Mouse (Mus musculus) neural tube, embryonic 12.5 days (tissue): ENCODE measurements around the gene Unc13d. TPM values are rescaled to one million over a fixed set of nuclear protein-coding genes. Genes with fewer than 3 reads are reported as not detected.

Experiments
- ATAC-seq: fragments of 200-750 bp; cut with Nextera tagmentation; 2 replicates; pipeline ENCODE4 v1.8.0; 2017; ENCODE audit warnings: low read depth, mild to moderate bottlenecking, moderate TSS enrichment, moderate library complexity; ENCODE audit not compliant: low FRiP score
- H3K27ac ChIP-seq: fragments of 300-500 bp; sonication (generic); 2 replicates; pipeline ENCODE4 v1.5.1; 2016
- H3K27me3 ChIP-seq: fragments of 300-500 bp; sonication (generic); replicated peaks from 2 replicates; pipeline ENCODE4 v1.6.1; 2016; ENCODE audit warnings: mild to moderate bottlenecking
- H3K36me3 ChIP-seq: fragments of 300-500 bp; sonication (generic); 2 replicates; pipeline ENCODE4 v1.6.1; 2016; ENCODE audit warnings: mild to moderate bottlenecking
- H3K4me1 ChIP-seq: fragments of 300-500 bp; sonication (generic); 2 replicates; pipeline ENCODE4 v1.6.1; 2016
- H3K4me2 ChIP-seq: fragments of 300-500 bp; sonication (generic); replicated peaks from 2 replicates; pipeline ENCODE4 v1.6.1; 2016; ENCODE audit warnings: mild to moderate bottlenecking
- H3K4me3 ChIP-seq: fragments of 300-500 bp; sonication (generic); 2 replicates; pipeline ENCODE4 v1.5.1; 2016
- H3K9ac ChIP-seq: fragments of 300-500 bp; sonication (generic); 2 replicates; pipeline ENCODE4 v1.6.1; 2016; ENCODE audit warnings: mild to moderate bottlenecking
- H3K9me3 ChIP-seq: fragments of 300-500 bp; sonication (generic); 2 replicates; pipeline ENCODE4 v1.6.1; 2016; ENCODE audit warnings: mild to moderate bottlenecking
- WGBS: fragments of 180-500 bp; shearing (Covaris S2); methylation state at CpG from one replicate; pipeline ENCODE4 v1.1.7; 2016; 5-methylcytosine and 5-hydroxymethylcytosine counted together
- polyA plus RNA-seq: library from polyadenylated mRNA; unstranded; fragments of >200 nt; fragmentation: Nextera tagmentation; extraction: Ambion mirVana; gene quantifications from 2 replicates; pipeline ENCODE4 v1.2.1, GENCODE M21; 2016

Unc13d gene
- polyA plus RNA-seq, 1 experiment from 2014 or later, result 1.7 TPM

DNA sequence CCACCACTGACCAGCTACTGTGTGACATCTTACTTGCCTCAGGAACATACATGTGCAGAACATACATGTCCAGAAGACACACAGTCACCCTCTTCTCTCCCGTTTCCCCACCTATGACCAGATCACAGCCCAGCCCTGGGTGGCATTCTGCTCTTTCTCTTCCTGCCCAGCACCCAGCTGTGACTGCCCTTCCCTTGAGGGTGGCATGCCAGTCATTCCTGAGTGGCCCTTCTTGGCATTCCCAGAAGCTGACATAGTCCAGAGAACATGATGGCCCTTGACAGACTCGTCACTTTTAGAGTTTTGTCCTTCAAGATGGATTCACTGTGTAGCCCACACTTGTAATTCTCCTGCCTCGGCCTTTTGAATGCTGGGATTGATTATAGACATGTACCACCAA is 5.2 kb downstream of the Unc13d start:
- no peak overlapping the region for H3K4me3 ChIP-seq
- H3K27ac ChIP-seq, result no peak overlapping the region
- peaks cover 4% of the 10 kb centered on the region for H3K4me1 ChIP-seq
- no peak overlapping the region for H3K4me2 ChIP-seq
- H3K27me3 ChIP-seq, result no peaks in the 10 kb centered on the region
- WGBS, result 83% methylated on average over 3 of the region's 3 CpGs
- no peak for ATAC-seq
- H3K36me3 ChIP-seq, result no peaks in the 10 kb centered on the region
- no peaks in the 10 kb centered on the region for H3K9me3 ChIP-seq
- H3K9ac ChIP-seq, result no peak overlapping the region

DNA sequence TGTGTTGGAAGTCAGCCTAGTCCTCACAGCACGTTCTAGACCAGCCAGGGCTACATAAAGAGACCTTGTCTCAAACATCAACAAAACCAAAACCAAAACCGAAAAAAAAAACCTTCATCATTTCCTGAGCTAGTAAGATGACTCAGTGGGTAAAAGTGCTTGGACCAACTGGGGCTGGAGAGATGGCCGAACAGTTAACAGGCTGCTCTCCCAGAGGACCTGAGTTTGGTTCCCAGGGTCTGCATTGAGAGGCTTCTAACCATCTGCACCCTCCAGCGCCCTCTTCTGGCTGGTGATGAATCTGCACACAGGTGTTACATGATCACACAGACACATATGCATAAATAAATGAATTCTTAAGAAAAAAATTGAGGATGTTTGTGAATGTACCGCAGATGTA is 6.3 kb downstream of the Unc13d start:
- Histone ChIP-seq H3K4me1 (no peaks in the 10 kb centered on the region), H3K9me3 (no peaks in the 10 kb centered on the region), H3K27ac (no peak overlapping the region), H3K4me3 (no peak overlapping the region), H3K4me2 (no peak overlapping the region), H3K9ac (no peak overlapping the region), H3K36me3 (no peaks in the 10 kb centered on the region), H3K27me3 (no peaks in the 10 kb centered on the region)
- WGBS, result 65% methylated on average over 5 of the region's 5 CpGs
- no peak for ATAC-seq

DNA sequence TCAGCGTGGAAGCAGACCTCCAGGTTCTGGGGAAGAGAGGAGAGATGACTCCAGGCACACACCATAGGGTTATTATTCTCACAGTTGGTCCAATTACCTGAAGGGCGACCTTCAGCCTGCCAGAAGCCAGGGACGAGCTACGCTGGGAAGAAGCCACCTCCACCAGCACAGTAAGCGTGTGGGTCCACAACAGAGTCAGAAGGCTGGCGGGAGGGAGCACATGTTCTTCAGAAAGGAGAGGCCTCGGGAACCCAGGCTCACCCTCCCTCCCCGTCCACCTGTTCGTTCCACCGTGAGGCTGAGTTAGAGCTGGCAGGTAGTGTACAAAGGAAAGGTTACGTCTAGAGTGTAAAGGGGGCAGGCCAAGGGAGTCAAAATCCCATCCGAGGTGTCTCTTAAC is 12.4 kb downstream of the Unc13d start:
- ATAC-seq, result no peak
- Histone ChIP-seq H3K9ac (no peak overlapping the region), H3K27me3 (no peaks in the 10 kb centered on the region), H3K9me3 (no peaks in the 10 kb centered on the region), H3K27ac (no peak overlapping the region), H3K36me3 (peaks cover 28% of the 10 kb centered on the region), H3K4me1 (no peaks in the 10 kb centered on the region), H3K4me3 (no peak overlapping the region), H3K4me2 (no peak overlapping the region)
- 91% methylated on average over 12 of the region's 12 CpGs for WGBS

DNA sequence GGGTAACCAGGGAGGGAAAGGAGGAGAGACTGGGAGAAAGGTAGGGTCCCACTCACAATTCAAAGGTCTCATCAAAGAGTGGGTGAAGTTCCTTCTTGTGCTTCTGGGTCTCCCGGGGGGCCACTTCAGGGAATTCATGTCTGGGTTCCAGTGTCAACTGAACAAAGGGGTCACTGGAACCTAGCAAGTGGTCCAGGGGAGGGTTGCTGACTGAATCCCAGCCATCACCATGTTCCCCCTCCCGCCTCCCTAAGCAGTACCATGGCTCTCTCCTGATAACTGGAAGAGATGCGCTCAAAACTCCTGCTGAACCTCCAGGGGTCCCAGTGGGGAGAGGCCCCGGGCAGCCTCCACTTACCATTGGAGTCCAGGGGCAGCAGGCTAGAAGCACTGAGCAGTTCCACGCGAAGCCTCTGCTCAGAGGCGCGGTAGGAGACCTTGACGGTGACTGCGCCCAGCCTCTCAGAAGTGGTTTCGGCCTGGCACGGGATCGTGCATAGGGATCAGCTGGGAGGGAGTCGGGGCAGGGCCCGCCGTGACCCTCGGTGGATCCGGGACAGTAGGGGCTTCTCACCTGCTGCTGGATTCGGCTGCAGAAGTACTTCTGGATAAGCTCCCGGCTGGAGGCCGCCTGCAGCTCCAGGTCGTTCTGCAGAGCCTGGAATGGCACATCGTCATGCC is 13.4 kb downstream of the Unc13d start:
- no peak for ATAC-seq
- 68% methylated on average over 23 of the region's 23 CpGs for WGBS

GRCm38 (mm10) chr11:116063562-116063961 is 14.2 kb downstream of the Unc13d start:
- WGBS, result 69% methylated on average over 13 of the region's 13 CpGs
- Histone ChIP-seq H3K9me3 (no peaks in the 10 kb centered on the region), H3K9ac (no peak overlapping the region), H3K36me3 (peaks cover 46% of the 10 kb centered on the region), H3K4me2 (no peak overlapping the region), H3K4me3 (no peak overlapping the region), H3K27ac (no peak overlapping the region), H3K27me3 (no peaks in the 10 kb centered on the region), H3K4me1 (no peaks in the 10 kb centered on the region)
- no peak for ATAC-seq

More for the DNA sequence above, 13.4 kb downstream of the Unc13d start:
- Histone ChIP-seq H3K27me3 (no peaks in the 10 kb centered on the region), H3K4me1 (no peaks in the 10 kb centered on the region), H3K27ac (no peak overlapping the region), H3K4me2 (no peak overlapping the region), H3K4me3 (no peak overlapping the region), H3K36me3 (peaks cover 38% of the 10 kb centered on the region), H3K9me3 (no peaks in the 10 kb centered on the region), H3K9ac (no peak overlapping the region)

DNA sequence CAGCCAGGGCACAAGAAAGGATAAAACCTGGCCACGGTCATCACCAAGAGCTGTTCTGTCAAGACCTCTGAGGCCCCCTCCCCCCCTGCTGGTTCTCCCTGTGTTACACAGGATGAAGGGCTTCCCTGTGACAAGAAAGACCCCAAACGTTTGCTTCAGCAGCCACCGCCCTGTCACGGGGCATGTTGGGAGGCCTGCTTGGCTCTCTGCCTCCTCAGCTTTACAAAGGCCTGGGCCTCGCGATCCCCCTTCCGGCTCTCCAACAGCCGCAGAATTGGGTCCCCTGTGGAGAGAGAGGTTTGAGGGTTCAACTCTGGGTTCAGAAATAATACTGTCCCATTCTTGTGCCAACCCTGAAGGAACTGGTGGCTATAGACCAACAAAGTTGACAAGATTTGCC is 15.2 kb downstream of the Unc13d start:
- no peak for ATAC-seq
- H3K27ac ChIP-seq, result no peak overlapping the region

GRCm38 (mm10) chr11:116061641-116062415 is 15.9 kb downstream of the Unc13d start:
- Histone ChIP-seq H3K27me3 (no peaks in the 10 kb centered on the region), H3K4me3 (no peak overlapping the region), H3K9ac (no peak overlapping the region), H3K27ac (no peak overlapping the region), H3K4me1 (no peaks in the 10 kb centered on the region), H3K4me2 (no peak overlapping the region), H3K9me3 (no peaks in the 10 kb centered on the region), H3K36me3 (peaks cover 63% of the 10 kb centered on the region)
- no peak for ATAC-seq
- WGBS, result 85% methylated on average over 13 of the region's 13 CpGs

More for the DNA sequence above, 15.2 kb downstream of the Unc13d start:
- peaks cover 56% of the 10 kb centered on the region for H3K36me3 ChIP-seq
- no peak overlapping the region for H3K4me2 ChIP-seq
- H3K9ac ChIP-seq, result no peak overlapping the region
- no peaks in the 10 kb centered on the region for H3K9me3 ChIP-seq
- no peak overlapping the region for H3K4me3 ChIP-seq
- no peaks in the 10 kb centered on the region for H3K27me3 ChIP-seq
- 55% methylated on average over 8 of the region's 8 CpGs for WGBS
- no peaks in the 10 kb centered on the region for H3K4me1 ChIP-seq

GRCm38 (mm10) chr11:116060596-116060995 is 17.2 kb downstream of the Unc13d start:
- H3K4me2 ChIP-seq, result no peak overlapping the region
- H3K4me1 ChIP-seq, result no peaks in the 10 kb centered on the region
- H3K36me3 ChIP-seq, result peaks cover 74% of the 10 kb centered on the region
- H3K27ac ChIP-seq, result no peak overlapping the region
- 93% methylated on average over 9 of the region's 9 CpGs for WGBS
- no peak for ATAC-seq
- no peaks in the 10 kb centered on the region for H3K9me3 ChIP-seq
- H3K27me3 ChIP-seq, result no peaks in the 10 kb centered on the region
- H3K9ac ChIP-seq, result no peak overlapping the region
- no peak overlapping the region for H3K4me3 ChIP-seq

DNA sequence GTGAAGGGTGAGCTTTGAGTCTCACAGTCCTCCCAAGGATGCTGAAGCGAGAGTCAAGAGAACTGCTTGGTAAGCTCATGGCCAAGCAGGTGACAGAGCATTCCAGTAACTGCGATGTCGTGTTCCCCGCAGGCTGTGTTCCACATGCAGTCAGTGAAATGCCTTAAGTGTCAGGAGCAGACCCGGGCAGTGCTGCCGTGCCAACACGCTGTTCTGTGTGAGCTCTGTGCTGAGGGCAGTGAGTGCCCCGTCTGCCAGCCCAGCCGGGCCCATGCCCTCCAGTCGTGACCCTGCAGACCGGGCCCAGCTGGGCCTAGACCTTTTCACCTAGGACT is 18.1 kb downstream of the Unc13d start:
- Histone ChIP-seq H3K9ac (no peak overlapping the region), H3K27ac (no peak overlapping the region), H3K36me3 (peaks cover 84% of the 10 kb centered on the region), H3K9me3 (no peaks in the 10 kb centered on the region), H3K4me2 (no peak overlapping the region), H3K27me3 (no peaks in the 10 kb centered on the region), H3K4me3 (no peak overlapping the region), H3K4me1 (no peaks in the 10 kb centered on the region)
- ATAC-seq, result no peak
- WGBS, result 92% methylated on average over 11 of the region's 11 CpGs

- no peak overlapping the region for H3K4me3 ChIP-seq
- no peak overlapping the region for H3K27ac ChIP-seq
- no peak overlapping the region for H3K9ac ChIP-seq
- H3K9me3 ChIP-seq, result no peaks in the 10 kb centered on the region
- no peaks in the 10 kb centered on the region for H3K4me1 ChIP-seq
- peaks cover 90% of the 10 kb centered on the region for H3K36me3 ChIP-seq
- H3K4me2 ChIP-seq, result no peak overlapping the region
- 96% methylated on average over 17 of the region's 17 CpGs for WGBS
- H3K27me3 ChIP-seq, result no peaks in the 10 kb centered on the region
- no peak for ATAC-seq
Measured at GRCm38 (mm10) chr11:116058868-116059690, 18.7 kb downstream of the Unc13d start.

DNA sequence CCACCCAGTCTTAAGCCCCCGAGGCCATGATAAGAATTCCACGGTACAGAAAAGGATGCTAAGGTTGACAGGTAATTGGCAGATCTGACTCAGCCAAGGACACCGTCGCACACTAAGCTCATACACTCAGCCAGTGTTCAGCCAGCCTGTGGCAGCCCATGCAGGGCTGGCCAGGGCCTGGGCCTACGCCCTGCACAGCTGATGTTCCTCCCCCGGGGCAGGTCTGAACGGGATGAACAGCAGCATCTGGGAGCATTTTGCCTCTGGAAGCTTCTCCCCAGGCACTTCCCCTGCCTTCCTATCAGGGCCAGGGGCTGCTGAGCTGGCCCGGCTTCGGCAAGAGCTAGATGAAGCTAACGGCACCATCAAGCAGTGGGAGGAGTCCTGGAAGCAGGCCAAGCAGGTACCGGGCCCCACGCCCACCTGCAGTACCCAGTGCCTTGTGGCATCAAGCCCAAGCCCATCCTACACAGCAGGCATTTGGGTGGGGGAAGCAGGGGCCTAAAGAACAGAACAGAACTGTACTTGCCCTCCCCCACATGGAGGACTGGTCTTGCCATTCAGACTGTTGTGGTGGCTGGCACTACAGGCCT is 19.6 kb downstream of the Unc13d start:
- no peaks in the 10 kb centered on the region for H3K4me1 ChIP-seq
- peaks cover 95% of the 10 kb centered on the region for H3K36me3 ChIP-seq

More for the DNA sequence above, 19.6 kb downstream of the Unc13d start:
- H3K4me2 ChIP-seq, result no peak overlapping the region
- no peak overlapping the region for H3K27ac ChIP-seq
- 90% methylated on average over 12 of the region's 12 CpGs for WGBS
- no peaks in the 10 kb centered on the region for H3K27me3 ChIP-seq
- H3K9ac ChIP-seq, result no peak overlapping the region
- H3K9me3 ChIP-seq, result no peaks in the 10 kb centered on the region
- ATAC-seq, result no peak
- no peak overlapping the region for H3K4me3 ChIP-seq
